ENCODE assay signal across 23 mouse cellular contexts in the genomic region with DNA sequence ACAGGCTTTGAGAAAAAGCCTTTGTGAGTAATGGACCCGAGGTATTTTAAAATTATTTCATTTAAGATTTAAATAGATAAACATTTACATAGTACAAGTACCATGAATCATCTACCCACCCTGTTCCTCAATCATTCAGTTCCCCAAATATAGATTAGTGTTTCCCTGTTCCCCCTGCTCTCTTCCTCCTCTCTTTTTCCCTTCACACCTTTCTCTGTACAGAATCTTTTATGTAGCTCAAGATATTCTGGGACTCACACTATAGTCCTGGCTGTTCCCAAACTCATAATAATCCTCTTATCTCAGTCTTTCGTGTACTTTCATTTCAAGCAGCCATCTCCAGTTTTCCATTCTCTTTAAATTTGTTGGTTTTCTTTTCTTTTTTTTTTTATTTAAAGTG. TPM values are rescaled to one million over a fixed set of nuclear protein-coding genes. Genes with fewer than 3 reads are reported as not detected.
DNase-seq lines count a peak whose midpoint lies in the region; ATAC-seq lines count a peak whose summit lies in the region.
"Had no signal": no experiment of that assay in that cellular context is flagged by ENCODE, and none has a peak within 500 bp of the region (broad histone marks: within the 10 kb centered on the region; RNA-seq: fewer than 3 reads in every experiment).

No protein-coding gene starts in this region.

- no peak for DNase-seq in frontal cortex, postnatal 36 days (ENCODE audit: low spot score in 2 of 2)
- DNase-seq in right cerebral cortex, adult 18-20 months: peak; percentile 3
- no peak for DNase-seq in right cerebral cortex, postnatal 10 days (ENCODE audit: low spot score in 2 of 2)
- DNase-seq in brain, adult 2 months (ENCODE audit: low read depth, low spot score): peak; percentile 49
- peak; percentile 48 for DNase-seq in telencephalon, adult 2 months (ENCODE audit: low read depth, low spot score)
- no peak for DNase-seq in embryo, embryonic 11 days
- DNase-seq: adrenal gland, adult 2 months; adrenal gland, adult 8-10 months; adrenal gland, postnatal 10 days; adrenal gland, postnatal 14 days; adrenal gland, postnatal 25 days; adrenal gland, postnatal 36 days; B cell, adult 2 months; cerebellum, adult 11 months; cerebellum, adult 11-12 months; cerebellum, adult 18-20 months had no signal

- peak; percentile 70 for ATAC-seq in frontal cortex, adult (ENCODE audit: low TSS enrichment)
- ATAC-seq in megakaryocyte-erythroid progenitor cell, adult 5-6 weeks (replicated peaks; ENCODE audit: low FRiP score, low TSS enrichment, poor library complexity, severe bottlenecking): no peak
- ATAC-seq: activated CD4-positive, CD25-positive, alpha-beta regulatory T cell, adult 4 months; CD4-positive, CD25-positive, alpha-beta regulatory T cell, adult 4 months; Patski had no signal

RNA-seq across cellular contexts. Expression of a gene that starts 4.3 kb away (rescaled TPM):
- total RNA-seq in megakaryocyte-erythroid progenitor cell, adult 5-6 weeks (2014; fragmentation: Nextera tagmentation): not detected in 2 replicates
- total RNA-seq in megakaryocyte-erythroid progenitor cell, adult 5-6 weeks (2017): not detected in 2 replicates
- total RNA-seq: adrenal gland, adult 18-20 months; adrenal gland, adult 2 months; adrenal gland, postnatal 14 days; adrenal gland, postnatal 25 days; adrenal gland, postnatal 36 days; MEL had no signal

Comparison
In these comparisons a context has a peak if more than half of its experiments do, and no peak if none do; other contexts are left out.
1. DNase-seq: peak in right cerebral cortex, adult 18-20 months (single experiment), brain, adult 2 months (single experiment) and telencephalon, adult 2 months (single experiment); none in frontal cortex, postnatal 36 days (0 of 2), right cerebral cortex, postnatal 10 days (0 of 2) and embryo, embryonic 11 days (single experiment).